Mouse (Mus musculus) spleen, postnatal 4 days (tissue): Measurements from ENCODE around the gene Tubgcp3.
"Not testable (repeated sequence)": the region's sequence is repeated elsewhere in the genome, so short reads cannot be mapped to it uniquely, and the experiment has no call there.

Source experiments
- DNase-seq, 2 experiments: peaks; one replicate each; pipeline ENCODE4 v3.0.0; 2022; ENCODE audit warnings: low spot score in 2 of 2

Tubgcp3 gene

GRCm38 (mm10) chr8:12644341-12644740, 27.7 kb downstream of the Tubgcp3 start:
- no peak for DNase-seq

- DNase-seq: no peak
Observed at GRCm38 (mm10) chr8:12641527-12641926, 30.5 kb downstream of the Tubgcp3 start.

GRCm38 (mm10) chr8:12638446-12638845, 33.6 kb downstream of the Tubgcp3 start:
- DNase-seq: no peak

- no peak for DNase-seq
Observed at GRCm38 (mm10) chr8:12635366-12635765, 36.7 kb downstream of the Tubgcp3 start.

- DNase-seq: no peak
Observed at GRCm38 (mm10) chr8:12629079-12629478, 43.0 kb downstream of the Tubgcp3 start.

- no peak for DNase-seq
Observed at GRCm38 (mm10) chr8:12625890-12626289, 46.2 kb downstream of the Tubgcp3 start.

GRCm38 (mm10) chr8:12621550-12622222, 50.4 kb downstream of the Tubgcp3 start:
- DNase-seq: no peak

- not testable (repeated sequence) for DNase-seq
Observed at GRCm38 (mm10) chr8:12617369-12617768, 54.7 kb downstream of the Tubgcp3 start.

- no peak for DNase-seq
Observed at GRCm38 (mm10) chr8:12613201-12613600, 58.8 kb downstream of the Tubgcp3 start.

GRCm38 (mm10) chr8:12609752-12610449, 62.1 kb downstream of the Tubgcp3 start:
- no peak for DNase-seq

- DNase-seq: no peak
Observed at GRCm38 (mm10) chr8:12608810-12609209, 63.2 kb downstream of the Tubgcp3 start.

- DNase-seq: peak; percentile 70 to 86
Observed at GRCm38 (mm10) chr8:12607223-12607622, 64.8 kb downstream of the Tubgcp3 start.

- no peak for DNase-seq
Observed at GRCm38 (mm10) chr8:12583785-12584184, 88.3 kb downstream of the Tubgcp3 start.

GRCm38 (mm10) chr8:12579339-12579999, 92.6 kb downstream of the Tubgcp3 start:
- not testable (repeated sequence) for DNase-seq

- DNase-seq: no peak
Observed at GRCm38 (mm10) chr8:12576739-12577138, 95.3 kb downstream of the Tubgcp3 start.

- no peak for DNase-seq
Observed at GRCm38 (mm10) chr8:12576003-12576402, 96.0 kb downstream of the Tubgcp3 start.

GRCm38 (mm10) chr8:12572814-12573534, 99.1 kb downstream of the Tubgcp3 start, which contains the start of gene Spaca7:
TSS of gene Spaca7 (plus strand) at chr8:12573029.
- no peak for DNase-seq

- DNase-seq: no peak
Observed at GRCm38 (mm10) chr8:12566509-12566908, 105.5 kb downstream of the Tubgcp3 start.

- DNase-seq: no peak
Observed at GRCm38 (mm10) chr8:12565488-12565887, 106.6 kb downstream of the Tubgcp3 start.

GRCm38 (mm10) chr8:12564307-12564706, 107.7 kb downstream of the Tubgcp3 start:
- no peak for DNase-seq
